Mouse (Mus musculus) kidney, adult 9 months (tissue): ENCODE measurements around the gene Dnmbp.

Experiments
- DNase-seq: peaks from one replicate; pipeline ENCODE4 v3.0.0; 2022

Gene Dnmbp

GRCm38 (mm10) chr19:43943076-43943475 is 3.1 kb upstream of the Dnmbp start:
- peak; percentile 66 for DNase-seq

GRCm38 (mm10) chr19:43939171-43939768 is 721 bp downstream of the Dnmbp start:
- no peak for DNase-seq

GRCm38 (mm10) chr19:43938355-43938754 is 1.6 kb downstream of the Dnmbp start:
- DNase-seq: no peak

- DNase-seq: no peak
These were observed 9.1 kb downstream of the Dnmbp start for GRCm38 (mm10) chr19:43930926-43931325.

- no peak for DNase-seq
These were observed 9.6 kb downstream of the Dnmbp start for GRCm38 (mm10) chr19:43930366-43930765.

- no peak for DNase-seq
These were observed 10.1 kb downstream of the Dnmbp start for GRCm38 (mm10) chr19:43929869-43930268.

- DNase-seq: no peak
These were observed 12.0 kb downstream of the Dnmbp start for GRCm38 (mm10) chr19:43927967-43928366.

GRCm38 (mm10) chr19:43927057-43927456 is 12.9 kb downstream of the Dnmbp start:
- no peak for DNase-seq

GRCm38 (mm10) chr19:43926141-43926987 is 13.6 kb downstream of the Dnmbp start:
- no peak for DNase-seq

- DNase-seq: no peak
These were observed 15.6 kb downstream of the Dnmbp start for GRCm38 (mm10) chr19:43924361-43924760.

- DNase-seq: no peak
These were observed 17.0 kb downstream of the Dnmbp start for GRCm38 (mm10) chr19:43922963-43923362.

- DNase-seq: no peak
These were observed 18.6 kb downstream of the Dnmbp start for GRCm38 (mm10) chr19:43921410-43921809.

- peak; percentile 34 for DNase-seq
These were observed 19.3 kb downstream of the Dnmbp start for GRCm38 (mm10) chr19:43920453-43921300.

GRCm38 (mm10) chr19:43919841-43920240 is 20.1 kb downstream of the Dnmbp start:
- DNase-seq: no peak

GRCm38 (mm10) chr19:43918834-43919233 is 21.2 kb downstream of the Dnmbp start:
- no peak for DNase-seq

GRCm38 (mm10) chr19:43917763-43918162 is 22.2 kb downstream of the Dnmbp start:
- DNase-seq: no peak

GRCm38 (mm10) chr19:43917406-43917691 is 22.6 kb downstream of the Dnmbp start:
- DNase-seq: no peak

- no peak for DNase-seq
These were observed 23.2 kb downstream of the Dnmbp start for GRCm38 (mm10) chr19:43916586-43917405.

- peak; percentile 38 for DNase-seq
These were observed 24.6 kb downstream of the Dnmbp start for GRCm38 (mm10) chr19:43915431-43915830.

GRCm38 (mm10) chr19:43914986-43915385 is 25.0 kb downstream of the Dnmbp start:
- no peak for DNase-seq

GRCm38 (mm10) chr19:43912775-43913486 is 27.1 kb downstream of the Dnmbp start:
- peak; percentile 34 for DNase-seq

GRCm38 (mm10) chr19:43906492-43906891 is 33.5 kb downstream of the Dnmbp start:
- no peak for DNase-seq
